8 mouse cellular contexts compared by ENCODE assay signal in genomic region chr6:113881561-113882243, GRCm38 (mm10).
DNase-seq lines count a peak whose midpoint lies in the region; ATAC-seq and TF ChIP-seq lines count a peak whose summit lies in the region.
"Had no signal": no experiment of that assay in that cellular context is flagged by ENCODE, and none has a peak within 500 bp of the region (broad histone marks: within the 10 kb centered on the region; RNA-seq: fewer than 3 reads in every experiment).

No protein-coding gene starts in this region.

- no peak overlapping the region for H3K9ac ChIP-seq in ES-E14 (ENCODE audit: insufficient read depth, low read depth, low read length, poor library complexity, severe bottlenecking)
- no peak overlapping the region for H3K9ac ChIP-seq in lung, embryonic 14.5 days
- H3K9ac ChIP-seq in forebrain, embryonic 14.5 days (ENCODE audit: low read length): no peak overlapping the region
- H3K9ac ChIP-seq: hindbrain, embryonic 15.5 days had no signal

- H3K4me2 ChIP-seq in lung, embryonic 14.5 days: no peak overlapping the region
- H3K4me2 ChIP-seq in forebrain, embryonic 14.5 days (ENCODE audit: low read length): no peak overlapping the region
- H3K4me2 ChIP-seq: hindbrain, embryonic 15.5 days had no signal

- H3K27me3 ChIP-seq in lung, embryonic 14.5 days (ENCODE audit: insufficient read depth, low read length): no peaks in the 10 kb centered on the region
- no peaks in the 10 kb centered on the region for H3K27me3 ChIP-seq in forebrain, embryonic 14.5 days (replicated peaks; ENCODE audit: control insufficient read depth, insufficient read depth, low read length)
- H3K27me3 ChIP-seq: hindbrain, embryonic 15.5 days had no signal

- in situ Hi-C loops in ES-E14 (cut with MboI; ENCODE audit: low sequenced_read_pairs in 2 of 2, unreplicated experiment in 2 of 2): no loop called here

- peaks cover 0 to 8% of the 10 kb centered on the region in 2 experiments; a peak in 1 of 4 replicates for H3K4me1 ChIP-seq in ES-E14 (ENCODE audit: control insufficient read depth in 2 of 2, insufficient read depth in 2 of 2, low read length in 2 of 2, poor library complexity in 1 of 2)
- no peaks in the 10 kb centered on the region for H3K4me1 ChIP-seq in lung, embryonic 14.5 days (ENCODE audit: insufficient read depth)
- no peaks in the 10 kb centered on the region for H3K4me1 ChIP-seq in forebrain, embryonic 14.5 days (ENCODE audit: control insufficient read depth, insufficient read depth, low read length)

- no peaks in the 10 kb centered on the region for H3K9me3 ChIP-seq in ES-E14 (ENCODE audit: control insufficient read depth, insufficient read depth, low read depth, low read length)
- H3K9me3 ChIP-seq in lung, embryonic 14.5 days (ENCODE audit: low read depth, low read length): no peaks in the 10 kb centered on the region
- H3K9me3 ChIP-seq in forebrain, embryonic 14.5 days (replicated peaks; ENCODE audit: control insufficient read depth, low read length): no peaks in the 10 kb centered on the region
- H3K9me3 ChIP-seq: hindbrain, embryonic 15.5 days had no signal

- WGBS in lung, embryonic 14.5 days: 44% methylated on average over 10 of the region's 10 CpGs
- WGBS in forebrain, embryonic 14.5 days: 51% methylated on average over 10 of the region's 10 CpGs

- H3K4me3 ChIP-seq in ES-E14 (ENCODE audit: insufficient read depth in 1 of 2, low read depth in 1 of 2, low read length in 2 of 2, poor library complexity in 1 of 2, severe bottlenecking in 1 of 2): no peak overlapping the region
- no peak overlapping the region for H3K4me3 ChIP-seq in lung, embryonic 14.5 days (ENCODE audit: low read depth, low read length)
- no peak overlapping the region for H3K4me3 ChIP-seq in forebrain, embryonic 14.5 days (ENCODE audit: low read depth, low read length)
- H3K4me3 ChIP-seq: hindbrain, embryonic 15.5 days had no signal

- no peaks in the 10 kb centered on the region for H3K36me3 ChIP-seq in ES-E14 (ENCODE audit: control insufficient read depth, insufficient read depth, low read length, poor library complexity, severe bottlenecking)
- H3K36me3 ChIP-seq in lung, embryonic 14.5 days (ENCODE audit: insufficient read depth): no peaks in the 10 kb centered on the region
- no peaks in the 10 kb centered on the region for H3K36me3 ChIP-seq in forebrain, embryonic 14.5 days (ENCODE audit: control insufficient read depth, insufficient read depth, low read length)
- H3K36me3 ChIP-seq: hindbrain, embryonic 15.5 days had no signal

- peak; percentile 9 for DNase-seq in kidney, adult 9 months
- DNase-seq in kidney, adult 8-10 months: no peak
- peak; percentile 41 for DNase-seq in ES-E14 (ENCODE audit: low read depth, low spot score)
- peak; percentile 38 to 43 for DNase-seq in adrenal gland, postnatal 36 days
- peak; percentile 83 for DNase-seq in lung, embryonic 14.5 days
- DNase-seq in left cerebral cortex, postnatal 10 days (ENCODE audit: extremely low spot score in 1 of 2, low spot score in 2 of 2): no peak
- DNase-seq in forebrain, embryonic 14.5 days (ENCODE audit: low spot score): no peak

- ATAC-seq in lung, embryonic 14.5 days (ENCODE audit: insufficient read depth): no peak
- ATAC-seq in forebrain, embryonic 14.5 days: no peak

- no peak for TF ChIP-seq CTCF in lung, embryonic 14.5 days (IDR thresholded peaks at IDR 0.05; ENCODE audit: low read depth)

- intact Hi-C loops in left cerebral cortex, postnatal 10 days (cut with DNase I): no loop called here

- H3K27ac ChIP-seq in ES-E14 (ENCODE audit: insufficient read depth, low read depth, low read length, poor library complexity, severe bottlenecking): no peak overlapping the region
- no peak overlapping the region for H3K27ac ChIP-seq in lung, embryonic 14.5 days (ENCODE audit: low read depth)
- no peak overlapping the region for H3K27ac ChIP-seq in forebrain, embryonic 14.5 days (ENCODE audit: low read depth, low read length)
- H3K27ac ChIP-seq: hindbrain, embryonic 15.5 days had no signal

TF ChIP-seq in ES-E14, 5 proteins besides CTCF, POLR2A, EP300 and RAD21:
- TF ChIP-seq ZC3H11A (IDR thresholded peaks at IDR 0.05; ENCODE audit: borderline replicate concordance, low read depth, low read length): no peak
- no peak for TF ChIP-seq HCFC1 (IDR thresholded peaks at IDR 0.05; ENCODE audit: borderline replicate concordance, insufficient read depth, low read length)
- no peak for TF ChIP-seq MAFK (IDR thresholded peaks at IDR 0.05; ENCODE audit: insufficient read depth, low read depth, low read length)
- TF ChIP-seq ZNF384 (IDR thresholded peaks at IDR 0.05; ENCODE audit: low read depth, low read length): no peak
- no peak for TF ChIP-seq CHD2 (IDR thresholded peaks at IDR 0.05; ENCODE audit: low read depth, low read length)

Comparison
In these comparisons a context has a peak if more than half of its experiments do, and no peak if none do; other contexts are left out.
1. DNase-seq: peak in kidney, adult 9 months (single experiment), ES-E14 (single experiment), adrenal gland, postnatal 36 days (2 of 2) and lung, embryonic 14.5 days (single experiment); none in kidney, adult 8-10 months (0 of 2), left cerebral cortex, postnatal 10 days (0 of 2) and forebrain, embryonic 14.5 days (single experiment).